Mouse (Mus musculus) splenic B cell, adult 2 months (primary cell): ENCODE measurements around the gene Gatb.
"Not testable (repeated sequence)": the region's sequence is repeated elsewhere in the genome, so short reads cannot be mapped to it uniquely, and the experiment has no call there.

Source experiments
- DNase-seq: peaks from one replicate; pipeline ENCODE4 v3.0.0-alpha.2; 2011; ENCODE audit warnings: low read depth, low spot score
- H3K27me3 ChIP-seq: 2 replicates; pipeline ENCODE4 v1.6.1; 2012; ENCODE audit warnings: mild to moderate bottlenecking, low read length, moderate library complexity, mixed read lengths; ENCODE audit not compliant: control insufficient read depth, poor library complexity, insufficient read depth, severe bottlenecking
- H3K36me3 ChIP-seq: 2 replicates; pipeline ENCODE4 v1.6.1; 2012; ENCODE audit warnings: mild to moderate bottlenecking, low read length, moderate library complexity, mixed read lengths; ENCODE audit not compliant: control insufficient read depth, poor library complexity, insufficient read depth, severe bottlenecking

The Gatb gene

GRCm38 (mm10) chr3:85573864-85574830 is at the start of gene Gatb:
Gatb (plus strand) TSS chr3:85574119.
- Histone ChIP-seq H3K36me3 (peaks cover 3% of the 10 kb centered on the region; the same call in 1 of the 2 replicates), H3K27me3 (no peaks in the 10 kb centered on the region)
- peak; percentile 99 for DNase-seq

- H3K27me3 ChIP-seq, result no peaks in the 10 kb centered on the region
- no peak for DNase-seq
- no peaks in the 10 kb centered on the region for H3K36me3 ChIP-seq
These were observed 43.2 kb upstream of the Gatb start for GRCm38 (mm10) chr3:85530601-85531161.

- Histone ChIP-seq H3K27me3 (no peaks in the 10 kb centered on the region), H3K36me3 (no peaks in the 10 kb centered on the region)
- no peak for DNase-seq
These were observed 41.5 kb upstream of the Gatb start for GRCm38 (mm10) chr3:85532376-85532775.

- Histone ChIP-seq H3K27me3 (no peaks in the 10 kb centered on the region), H3K36me3 (no peaks in the 10 kb centered on the region)
- no peak for DNase-seq
These were observed 38.9 kb upstream of the Gatb start for GRCm38 (mm10) chr3:85535042-85535441.

- no peaks in the 10 kb centered on the region for H3K27me3 ChIP-seq
- no peak for DNase-seq
- H3K36me3 ChIP-seq, result no peaks in the 10 kb centered on the region
These were observed 38.0 kb upstream of the Gatb start for GRCm38 (mm10) chr3:85535621-85536520.

GRCm38 (mm10) chr3:85542765-85543164 is 31.2 kb upstream of the Gatb start:
- no peak for DNase-seq

GRCm38 (mm10) chr3:85543652-85544051 is 30.3 kb upstream of the Gatb start:
- Histone ChIP-seq H3K36me3 (no peaks in the 10 kb centered on the region), H3K27me3 (no peaks in the 10 kb centered on the region)
- DNase-seq, result peak; percentile 11

More at GRCm38 (mm10) chr3:85542765-85543164, 31.2 kb upstream of the Gatb start:
- Histone ChIP-seq H3K27me3 (no peaks in the 10 kb centered on the region), H3K36me3 (no peaks in the 10 kb centered on the region)

- no peak for DNase-seq
These were observed 23.6 kb upstream of the Gatb start for GRCm38 (mm10) chr3:85550312-85550711.

GRCm38 (mm10) chr3:85551352-85551751 is 22.6 kb upstream of the Gatb start:
- Histone ChIP-seq H3K36me3 (no peaks in the 10 kb centered on the region), H3K27me3 (no peaks in the 10 kb centered on the region)
- no peak for DNase-seq

More at GRCm38 (mm10) chr3:85550312-85550711, 23.6 kb upstream of the Gatb start:
- H3K36me3 ChIP-seq, result no peaks in the 10 kb centered on the region
- H3K27me3 ChIP-seq, result no peaks in the 10 kb centered on the region

- H3K27me3 ChIP-seq, result no peaks in the 10 kb centered on the region
- DNase-seq, result no peak
- H3K36me3 ChIP-seq, result no peaks in the 10 kb centered on the region
These were observed 20.1 kb upstream of the Gatb start for GRCm38 (mm10) chr3:85553731-85554277.

- Histone ChIP-seq H3K27me3 (no peaks in the 10 kb centered on the region), H3K36me3 (no peaks in the 10 kb centered on the region)
- no peak for DNase-seq
These were observed 9.3 kb upstream of the Gatb start for GRCm38 (mm10) chr3:85564603-85565002.

GRCm38 (mm10) chr3:85571276-85571675 is 2.6 kb upstream of the Gatb start:
- Histone ChIP-seq H3K27me3 (no peaks in the 10 kb centered on the region), H3K36me3 (no peaks in the 10 kb centered on the region)
- peak; percentile 58 for DNase-seq

- not testable (repeated sequence) for H3K27me3 ChIP-seq
These were observed 1.4 kb upstream of the Gatb start for GRCm38 (mm10) chr3:85572502-85572901.

GRCm38 (mm10) chr3:85573216-85573863 is 579 bp upstream of the Gatb start:
- DNase-seq, result no peak
- H3K36me3 ChIP-seq, result peaks cover 3% of the 10 kb centered on the region; the same call in 1 of the 2 replicates
- no peaks in the 10 kb centered on the region for H3K27me3 ChIP-seq

More at GRCm38 (mm10) chr3:85572502-85572901, 1.4 kb upstream of the Gatb start:
- not testable (repeated sequence) for DNase-seq, H3K36me3 ChIP-seq
